Mouse (Mus musculus) neutrophil, adult 5-6 weeks (primary cell): ENCODE measurements around the gene Zfp644. TPM values are rescaled to one million over a fixed set of nuclear protein-coding genes. Genes with fewer than 3 reads are reported as not detected.
A peak's percentile ranks its signal among the peaks of the same experiment; 100 is the strongest.

Source experiments
- ATAC-seq: fragments of 151-379, 151-347 bp; 2 replicates; pipeline ENCODE4 v1.8.0; 2017; ENCODE audit warnings: mild to moderate bottlenecking, moderate TSS enrichment; ENCODE audit not compliant: insufficient number of reproducible peaks, poor library complexity, low FRiP score, severe bottlenecking; ENCODE audit errors: extremely low read depth
- total RNA-seq: library from RNA; stranded (forward); fragments of 200-1000 nt; gene quantifications from 2 replicates; pipeline ENCODE4 v1.2.3, GENCODE M21; 2017

The Zfp644 gene
- total RNA-seq, 1 experiment from 2014 or later: 99.7 TPM

DNA sequence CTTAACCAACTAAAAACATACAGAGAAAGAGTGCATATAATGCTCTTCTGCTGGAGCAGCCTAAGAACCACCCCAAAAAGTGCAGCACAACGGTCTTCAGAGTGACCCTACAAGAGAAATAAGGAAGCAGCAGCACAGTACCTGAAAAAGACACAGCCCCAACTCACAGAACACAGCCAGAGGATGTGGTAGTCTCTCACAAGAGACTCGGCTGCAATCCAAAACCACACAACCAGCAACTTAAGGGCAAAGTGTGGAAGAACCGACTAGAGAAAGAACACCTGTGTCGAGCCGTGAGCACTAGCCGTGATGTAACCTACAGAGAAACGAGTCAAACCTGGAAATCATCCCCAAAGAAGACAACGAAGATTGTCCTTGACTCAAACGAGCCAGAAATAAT is 20.3 kb downstream of the Zfp644 start:
- 0 out of 2 replicates have a peak, but pooled peaks have one; percentile 33 for ATAC-seq

DNA sequence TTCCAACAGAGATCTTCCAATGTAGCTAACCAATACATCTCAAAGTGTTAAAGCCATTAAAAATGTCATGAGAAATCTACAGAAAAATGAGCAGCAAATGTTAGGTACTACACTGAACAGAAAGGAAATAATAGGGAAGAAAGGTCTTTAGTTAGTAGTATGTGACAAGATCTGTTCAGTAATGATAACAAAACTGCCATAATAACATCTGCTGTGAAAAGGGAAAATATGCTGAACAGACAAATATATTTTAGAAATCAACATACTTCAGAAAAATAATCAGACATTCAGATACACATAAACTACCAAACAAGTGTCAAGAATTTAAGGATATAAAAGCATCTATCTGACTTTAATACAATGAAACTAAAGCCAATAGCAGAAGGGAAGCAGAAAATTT is 24.5 kb downstream of the Zfp644 start:
- ATAC-seq: no peak

DNA sequence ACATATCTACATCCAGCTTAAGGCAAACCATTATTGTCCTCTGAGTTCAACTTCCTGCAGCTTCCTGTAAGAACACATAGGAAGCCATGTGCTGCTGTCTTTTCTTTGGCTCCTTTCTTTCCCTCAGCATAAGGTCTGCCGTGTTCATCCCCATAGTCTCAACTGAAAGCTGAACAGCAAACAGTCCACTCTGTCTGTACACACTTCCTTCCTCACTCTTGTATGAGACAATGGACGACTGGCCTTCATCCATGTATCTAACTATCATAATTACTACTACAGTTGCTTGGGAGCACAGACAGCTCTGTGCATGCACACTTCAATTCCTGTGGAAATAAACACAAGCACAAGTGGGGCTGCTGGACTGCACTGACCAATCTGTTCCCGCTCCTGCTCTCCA is 25.2 kb downstream of the Zfp644 start:
- no peak for ATAC-seq

DNA sequence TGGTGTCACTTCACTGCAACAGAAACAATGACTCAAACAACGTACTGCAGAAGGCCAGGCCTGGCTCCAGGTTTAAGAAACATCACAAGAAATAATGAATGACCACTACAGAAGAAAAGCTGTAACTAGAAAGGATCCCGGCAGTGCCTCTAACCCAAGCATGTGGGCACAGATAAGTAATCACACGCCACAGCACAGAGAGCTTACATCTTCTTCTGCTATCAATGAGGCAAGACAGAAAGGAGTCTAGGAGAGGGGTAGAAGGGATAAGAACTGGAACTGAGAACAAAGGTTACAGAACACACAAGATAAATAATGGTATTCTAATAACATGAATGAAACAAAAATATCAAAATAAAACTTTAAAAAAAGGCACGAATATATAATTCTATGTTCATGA is 32.2 kb downstream of the Zfp644 start:
- ATAC-seq: no peak

- ATAC-seq: no peak
These were observed 36.2 kb downstream of the Zfp644 start for GRCm38 (mm10) chr5:106660867-106661266.

DNA sequence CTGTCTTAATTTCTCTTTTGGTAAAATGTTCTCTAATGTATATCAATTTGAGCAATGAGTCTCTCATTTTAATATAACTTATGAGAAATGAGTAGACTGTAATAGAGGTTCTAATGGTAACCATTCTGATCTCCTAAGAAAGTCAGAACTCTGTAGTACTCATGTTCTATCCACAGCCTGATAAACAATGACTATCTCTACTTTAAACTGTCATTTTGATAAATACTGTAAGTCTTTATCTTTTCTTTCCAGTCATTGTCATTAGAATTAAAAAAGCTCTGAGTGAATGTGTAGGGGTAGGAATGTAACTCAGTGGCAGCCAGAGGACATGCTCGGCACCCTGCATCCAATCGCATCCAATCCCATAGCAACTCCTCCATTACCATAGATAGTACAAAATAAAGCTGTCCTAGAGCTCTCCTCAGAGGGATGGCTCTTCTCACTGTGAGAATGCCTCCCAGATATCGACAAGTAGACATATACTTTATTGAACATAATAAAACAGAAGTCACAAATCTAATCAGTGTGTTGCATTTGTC is 44.2 kb downstream of the Zfp644 start:
- no peak for ATAC-seq

- ATAC-seq: no peak
These were observed 44.8 kb downstream of the Zfp644 start for GRCm38 (mm10) chr5:106652220-106652753.

DNA sequence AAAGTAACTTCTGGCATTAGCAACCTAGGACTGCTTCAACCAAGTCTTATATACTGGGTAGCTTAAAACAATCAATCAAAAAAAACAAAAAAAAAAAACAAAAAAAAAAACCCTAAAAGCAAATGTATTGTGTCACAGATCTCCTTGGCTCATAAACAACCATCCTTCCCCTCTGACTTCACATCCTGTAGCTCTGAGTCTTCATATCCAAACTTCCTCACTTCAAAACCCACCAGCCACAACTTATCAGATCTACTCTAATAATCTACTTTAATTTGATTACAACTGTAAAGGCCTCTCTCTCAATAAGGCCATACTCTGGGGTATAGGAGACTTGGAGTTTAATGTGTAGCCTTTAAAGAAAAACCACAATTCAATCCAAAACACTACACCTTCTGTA is 47.1 kb downstream of the Zfp644 start:
- ATAC-seq: no peak

DNA sequence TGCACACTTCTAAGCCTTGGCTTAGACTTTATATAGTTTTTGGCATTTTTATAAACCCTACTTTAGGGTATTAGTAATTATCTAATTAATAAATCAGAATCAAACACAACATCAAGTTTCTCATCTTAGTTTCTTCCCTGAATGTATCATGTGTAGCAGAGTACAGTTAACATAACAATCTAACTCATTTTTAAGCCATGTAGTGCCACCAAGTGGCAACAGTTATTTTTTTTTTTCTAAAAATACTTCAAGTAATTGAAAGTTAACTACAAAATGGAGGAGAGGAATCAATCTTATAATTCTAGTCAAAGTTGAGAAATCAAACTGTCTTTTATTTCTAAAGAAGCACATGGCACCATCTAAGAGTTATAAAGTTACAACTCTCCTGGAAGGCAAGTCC is 47.6 kb downstream of the Zfp644 start:
- no peak for ATAC-seq

GRCm38 (mm10) chr5:106643434-106643833 is 53.7 kb downstream of the Zfp644 start:
- no peak for ATAC-seq

- no peak for ATAC-seq
These were observed 55.2 kb downstream of the Zfp644 start for GRCm38 (mm10) chr5:106641876-106642275.

GRCm38 (mm10) chr5:106640235-106640809 is 56.8 kb downstream of the Zfp644 start:
- ATAC-seq: no peak

- no peak for ATAC-seq
These were observed 57.5 kb downstream of the Zfp644 start for GRCm38 (mm10) chr5:106639627-106640026.

DNA sequence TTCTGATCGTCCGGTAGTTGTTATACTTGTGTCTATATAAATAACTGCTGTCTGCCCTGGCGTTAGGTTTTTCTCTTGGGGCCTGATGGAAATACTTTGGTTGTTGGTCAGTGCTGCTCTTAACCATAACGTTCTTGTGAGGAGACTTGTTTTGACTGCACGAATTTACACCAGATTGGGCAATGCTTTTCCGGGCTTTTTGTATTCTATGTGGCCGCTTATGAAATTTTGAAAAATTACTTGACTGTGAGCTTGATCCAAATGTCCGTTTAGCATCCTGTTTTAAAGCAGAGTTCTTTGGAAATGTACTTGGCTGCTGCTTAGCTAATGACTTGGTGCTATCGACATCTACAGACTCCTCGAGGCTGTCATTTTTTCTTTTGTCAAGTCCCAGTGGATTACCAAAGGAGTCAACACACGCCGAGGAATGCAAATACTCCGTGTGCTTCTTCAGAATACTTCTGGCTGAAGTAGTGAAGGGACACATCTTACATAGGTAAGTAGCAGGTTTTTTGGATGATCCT is 60.6 kb downstream of the Zfp644 start:
- ATAC-seq: no peak

GRCm38 (mm10) chr5:106628369-106629149 is 68.5 kb downstream of the Zfp644 start:
- ATAC-seq: no peak

DNA sequence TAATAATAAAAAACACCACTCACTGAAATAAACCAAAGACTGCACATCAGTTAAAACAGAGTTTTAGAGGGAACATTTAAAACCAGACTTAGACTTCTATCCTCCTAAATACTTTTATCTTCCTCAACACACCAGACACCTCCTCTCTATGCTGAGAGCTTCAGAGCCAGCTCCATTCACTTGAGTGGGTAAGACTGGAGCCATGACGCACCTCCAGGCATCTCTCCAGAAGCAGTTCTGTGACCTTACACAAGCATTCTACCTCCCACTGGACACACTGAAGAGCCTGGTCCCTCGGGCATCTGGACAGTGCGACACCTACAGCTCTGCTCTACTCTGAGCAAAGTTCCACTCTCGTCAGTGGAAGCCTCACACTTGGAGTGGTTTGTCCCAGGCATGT is 73.8 kb downstream of the Zfp644 start:
- no peak for ATAC-seq

DNA sequence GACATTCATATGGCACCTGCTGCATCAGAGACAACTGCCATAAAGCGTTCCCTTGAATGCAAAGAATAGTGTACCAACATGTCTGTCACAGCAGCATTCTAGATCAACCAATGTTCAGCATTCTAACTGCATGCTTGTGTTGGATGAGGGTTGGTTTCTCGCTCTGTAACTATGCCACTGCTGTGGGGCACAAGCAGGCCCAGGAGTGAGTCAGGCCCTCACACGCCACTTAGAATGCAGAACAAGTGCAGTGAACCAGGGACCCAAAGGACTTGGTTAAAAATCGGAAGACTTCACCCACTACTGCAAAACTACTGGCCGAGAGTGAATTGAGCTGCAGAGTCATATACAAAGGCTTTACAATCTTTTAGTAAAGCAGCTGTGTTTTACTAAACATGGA is 74.9 kb downstream of the Zfp644 start:
- no peak for ATAC-seq

DNA sequence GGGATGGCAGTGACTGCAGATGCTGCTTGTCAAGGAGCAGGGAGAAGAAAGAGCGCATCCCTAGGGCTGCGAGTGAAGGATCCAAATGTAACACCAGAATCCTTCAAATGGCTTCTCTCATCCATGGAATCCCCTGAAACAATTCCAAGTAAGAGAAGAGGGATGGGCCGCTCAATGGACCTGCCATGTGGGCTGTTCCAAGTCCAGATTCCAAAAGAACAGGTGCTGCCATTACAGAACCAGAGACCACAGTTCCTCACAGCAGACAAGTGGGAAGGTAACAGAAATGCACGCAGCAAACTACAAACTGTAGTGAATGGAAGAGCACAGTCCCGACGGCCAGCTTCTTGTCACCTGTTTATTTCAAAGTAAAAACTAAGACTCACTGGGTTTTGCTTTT is 76.6 kb downstream of the Zfp644 start:
- no peak for ATAC-seq

DNA sequence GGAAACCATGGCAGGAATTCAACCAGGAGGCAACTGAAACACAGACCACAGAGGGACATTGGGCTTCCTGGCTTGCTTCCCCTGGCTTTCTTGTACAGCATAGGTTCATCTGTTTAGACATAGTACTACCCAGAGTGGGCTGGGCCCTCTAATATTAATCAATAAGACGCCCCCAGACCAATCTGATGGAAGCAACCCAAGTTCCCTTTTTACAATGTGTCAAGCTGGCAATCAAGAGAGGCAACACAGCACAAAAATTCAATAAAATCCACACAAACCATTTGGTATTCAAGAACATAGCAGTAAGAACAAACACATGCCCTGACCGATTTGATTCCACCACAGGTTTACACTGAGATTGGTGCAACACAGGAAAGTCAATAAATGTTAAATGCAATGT is 82.1 kb downstream of the Zfp644 start:
- ATAC-seq: no peak

DNA sequence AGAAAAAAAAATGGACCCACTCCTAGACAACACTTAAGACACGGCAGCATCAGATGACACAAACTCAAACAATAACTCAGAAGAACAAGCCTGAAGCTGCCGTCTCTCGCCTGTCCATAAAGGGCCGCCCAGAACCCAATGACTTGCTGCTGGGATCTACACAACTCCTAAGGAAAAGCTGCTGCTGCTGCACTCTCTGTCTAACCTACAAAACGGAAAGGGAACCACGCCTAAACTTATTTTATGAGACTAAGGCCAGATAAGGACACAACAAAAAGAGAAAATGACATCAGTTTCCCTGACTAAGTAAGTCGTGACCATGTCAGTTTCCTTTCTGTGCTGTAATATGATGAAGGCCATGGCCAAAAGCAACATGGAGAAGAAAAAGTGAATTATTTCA is 82.5 kb downstream of the Zfp644 start:
- no peak for ATAC-seq
